ENCODE assay signal across 25 mouse cellular contexts in the genomic region with DNA sequence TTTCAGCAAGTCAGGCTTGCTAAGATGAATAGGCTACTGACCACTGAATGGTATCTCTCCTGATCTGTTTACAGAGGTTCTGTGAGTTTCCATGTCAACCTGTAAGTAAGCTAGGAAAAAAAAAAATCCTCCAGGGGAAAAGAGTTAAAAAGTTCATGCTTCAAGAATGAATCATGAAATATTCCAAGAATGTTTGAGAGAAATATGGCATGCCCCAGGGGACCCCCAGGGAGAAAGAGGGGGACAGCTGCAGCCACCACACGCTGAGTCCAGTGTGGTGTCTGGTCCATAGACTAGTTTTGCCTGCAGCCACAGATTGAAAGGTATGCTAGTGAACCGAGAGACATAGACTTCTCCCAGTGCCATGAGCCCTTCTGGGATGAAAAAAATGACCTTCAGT. TPM values are rescaled to one million over a fixed set of nuclear protein-coding genes. Genes with fewer than 3 reads are reported as not detected.
DNase-seq lines count a peak whose midpoint lies in the region; ATAC-seq lines count a peak whose summit lies in the region.
"Had no signal": no experiment of that assay in that cellular context is flagged by ENCODE, and none has a peak within 500 bp of the region (broad histone marks: within the 10 kb centered on the region; RNA-seq: fewer than 3 reads in every experiment).

No protein-coding gene starts in this region.

- H3K36me3 ChIP-seq in embryonic facial prominence, embryonic 14.5 days (ENCODE audit: control insufficient read depth, insufficient read depth, low read length), result no peaks in the 10 kb centered on the region
- H3K36me3 ChIP-seq: heart, embryonic 13.5 days; hindbrain, embryonic 15.5 days; intestine, embryonic 15.5 days; limb, embryonic 13.5 days; lung, embryonic 15.5 days; midbrain, embryonic 12.5 days had no signal

- no peak for ATAC-seq in embryonic facial prominence, embryonic 14.5 days (ENCODE audit: low read depth)
- ATAC-seq: forebrain, embryonic 13.5 days; intestine, embryonic 15.5 days had no signal

- H3K27me3 ChIP-seq in embryonic facial prominence, embryonic 14.5 days (replicated peaks; ENCODE audit: control insufficient read depth, insufficient read depth, low read length), result no peaks in the 10 kb centered on the region
- H3K27me3 ChIP-seq: forebrain, embryonic 13.5 days; heart, embryonic 13.5 days; hindbrain, embryonic 15.5 days; intestine, embryonic 15.5 days; limb, embryonic 13.5 days; lung, embryonic 15.5 days; midbrain, embryonic 12.5 days had no signal

- no peak overlapping the region for H3K4me2 ChIP-seq in embryonic facial prominence, embryonic 14.5 days (ENCODE audit: low read depth, low read length)
- H3K4me2 ChIP-seq: forebrain, embryonic 13.5 days; heart, embryonic 13.5 days; hindbrain, embryonic 15.5 days; intestine, embryonic 15.5 days; limb, embryonic 13.5 days; lung, embryonic 15.5 days; midbrain, embryonic 12.5 days had no signal

- H3K4me3 ChIP-seq in embryonic facial prominence, embryonic 14.5 days (ENCODE audit: low read depth, low read length), result no peak overlapping the region
- H3K4me3 ChIP-seq: erythroblast, embryonic 14.5 days; forebrain, embryonic 13.5 days; heart, embryonic 13.5 days; hindbrain, embryonic 15.5 days; intestine, embryonic 15.5 days; limb, embryonic 13.5 days; lung, embryonic 15.5 days; midbrain, embryonic 12.5 days had no signal

- no peaks in the 10 kb centered on the region for H3K9me3 ChIP-seq in embryonic facial prominence, embryonic 14.5 days (ENCODE audit: control insufficient read depth, low read length)
- H3K9me3 ChIP-seq: forebrain, embryonic 13.5 days; heart, embryonic 13.5 days; hindbrain, embryonic 15.5 days; intestine, embryonic 15.5 days; limb, embryonic 13.5 days; lung, embryonic 15.5 days; midbrain, embryonic 12.5 days had no signal

- H3K9ac ChIP-seq in embryonic facial prominence, embryonic 14.5 days (ENCODE audit: low read depth, low read length), result no peak overlapping the region
- H3K9ac ChIP-seq: forebrain, embryonic 13.5 days; heart, embryonic 13.5 days; hindbrain, embryonic 15.5 days; intestine, embryonic 15.5 days; limb, embryonic 13.5 days; liver, embryonic 14.5 days; lung, embryonic 15.5 days; midbrain, embryonic 12.5 days had no signal

- 32% methylated on average over 2 of the region's 2 CpGs for WGBS in embryonic facial prominence, embryonic 14.5 days

- peak; percentile 46 for DNase-seq in embryo, embryonic 11 days
- no peak for DNase-seq in embryo, embryonic 9.5 days (ENCODE audit: extremely low spot score)
- DNase-seq in kidney, postnatal 10 days, result peak; percentile 12
- no peak for DNase-seq in kidney, adult 11 months
- peak; percentile 56 for DNase-seq in 3134 (ENCODE audit: extremely low read depth, insufficient read length, low spot score)
- DNase-seq in embryonic facial prominence, embryonic 14.5 days (ENCODE audit: low spot score), result peak; percentile 61
- DNase-seq in ovary, postnatal 36 days (ENCODE audit: low spot score), result no peak
- no peak for DNase-seq in left cerebral cortex, adult 11 months (ENCODE audit: low spot score)
- DNase-seq: adrenal gland, adult 2 months; cerebellum, adult 9-11 months; heart, postnatal 36 days; kidney, postnatal 25 days; lung, postnatal 4 days; retina, postnatal 1 day; right cerebral cortex, postnatal 4 days; thymus, adult 2 months had no signal

- H3K4me1 ChIP-seq in embryonic facial prominence, embryonic 14.5 days (ENCODE audit: control insufficient read depth, insufficient read depth, low read length), result no peaks in the 10 kb centered on the region
- H3K4me1 ChIP-seq: forebrain, embryonic 13.5 days; heart, embryonic 13.5 days; hindbrain, embryonic 15.5 days; intestine, embryonic 15.5 days; limb, embryonic 13.5 days; lung, embryonic 15.5 days; midbrain, embryonic 12.5 days had no signal

- H3K27ac ChIP-seq in embryonic facial prominence, embryonic 14.5 days (replicated peaks; ENCODE audit: low read depth, low read length), result no peak overlapping the region
- H3K27ac ChIP-seq: forebrain, embryonic 13.5 days; heart, embryonic 13.5 days; hindbrain, embryonic 15.5 days; intestine, embryonic 15.5 days; limb, embryonic 13.5 days; liver, embryonic 14.5 days; lung, embryonic 15.5 days; midbrain, embryonic 12.5 days had no signal

RNA-seq across cellular contexts. Expression of a gene that starts 56.1 kb away (rescaled TPM):
- polyA plus RNA-seq in embryonic facial prominence, embryonic 14.5 days (2014; fragmentation: Nextera tagmentation; extraction: Ambion mirVana), result 8.8 TPM in 2 replicates
- polyA plus RNA-seq: erythroblast, embryonic 14.5 days had no signal

Comparison
In these comparisons a context has a peak if more than half of its experiments do, and no peak if none do; other contexts are left out.
1. DNase-seq: peak in embryo, embryonic 11 days (single experiment), kidney, postnatal 10 days (single experiment), 3134 (single experiment) and embryonic facial prominence, embryonic 14.5 days (single experiment); none in embryo, embryonic 9.5 days (single experiment), kidney, adult 11 months (single experiment), ovary, postnatal 36 days (single experiment) and left cerebral cortex, adult 11 months (single experiment).